Mouse (Mus musculus) lung, postnatal 36 days (tissue): Measurements from ENCODE around the gene Osgepl1.
A peak's percentile ranks its signal among the peaks of the same experiment; 100 is the strongest.
"Not testable (repeated sequence)": the region's sequence is repeated elsewhere in the genome, so short reads cannot be mapped to it uniquely, and the experiment has no call there.

Experiments used
- DNase-seq: peaks from one replicate; pipeline ENCODE4 v3.0.0; 2022; ENCODE audit warnings: mixed read lengths

The Osgepl1 gene

DNA sequence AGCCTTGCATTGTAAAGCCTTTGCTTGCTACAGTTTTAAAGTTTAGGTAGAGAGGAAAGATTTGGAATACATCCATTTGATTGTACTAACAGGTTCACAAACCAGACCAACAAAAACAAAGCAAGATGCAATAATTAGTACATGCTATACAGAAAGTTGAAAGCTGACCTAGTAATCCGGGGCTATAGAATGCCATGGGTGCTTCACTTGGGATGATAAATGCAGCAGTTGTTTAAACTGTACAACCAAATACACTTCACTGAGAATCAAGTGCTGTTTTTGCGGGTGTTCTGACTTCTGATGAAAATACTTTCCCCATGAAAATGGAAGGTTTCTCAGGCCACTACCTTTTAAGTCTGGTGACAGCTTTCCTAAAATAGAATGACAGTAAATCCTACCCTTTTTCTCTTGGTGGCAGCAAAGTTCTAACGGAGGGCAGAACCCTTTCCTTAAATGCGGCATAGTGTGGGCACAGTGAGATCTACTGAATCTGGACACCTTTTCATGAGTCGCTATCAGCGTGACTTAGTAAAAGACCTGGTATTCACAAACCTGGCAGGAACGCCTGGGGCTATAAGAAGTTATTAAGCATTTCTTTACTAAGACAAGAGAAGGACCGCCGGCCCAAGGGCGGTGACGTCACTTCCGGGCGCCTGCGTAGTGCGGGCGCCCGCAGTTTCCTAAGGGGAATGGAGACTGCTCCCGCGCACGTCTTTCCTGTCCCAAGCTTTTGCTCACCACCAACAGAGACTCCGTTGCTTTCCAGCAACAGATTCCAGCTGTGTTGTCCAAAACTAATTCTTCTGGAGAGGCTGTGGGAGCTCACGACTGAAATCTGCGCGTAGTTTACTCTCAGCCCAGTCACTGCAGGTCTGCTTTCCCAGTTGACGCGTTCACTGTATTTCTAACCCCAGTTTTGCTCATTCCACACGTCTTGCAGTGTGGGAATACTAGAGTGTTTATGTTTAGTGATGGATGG, at the start of gene Osgepl1:
Osgepl1 (plus strand) TSS at position 636 of the 979 bp plus-strand sequence.
- peak; percentile 90 for DNase-seq

DNA sequence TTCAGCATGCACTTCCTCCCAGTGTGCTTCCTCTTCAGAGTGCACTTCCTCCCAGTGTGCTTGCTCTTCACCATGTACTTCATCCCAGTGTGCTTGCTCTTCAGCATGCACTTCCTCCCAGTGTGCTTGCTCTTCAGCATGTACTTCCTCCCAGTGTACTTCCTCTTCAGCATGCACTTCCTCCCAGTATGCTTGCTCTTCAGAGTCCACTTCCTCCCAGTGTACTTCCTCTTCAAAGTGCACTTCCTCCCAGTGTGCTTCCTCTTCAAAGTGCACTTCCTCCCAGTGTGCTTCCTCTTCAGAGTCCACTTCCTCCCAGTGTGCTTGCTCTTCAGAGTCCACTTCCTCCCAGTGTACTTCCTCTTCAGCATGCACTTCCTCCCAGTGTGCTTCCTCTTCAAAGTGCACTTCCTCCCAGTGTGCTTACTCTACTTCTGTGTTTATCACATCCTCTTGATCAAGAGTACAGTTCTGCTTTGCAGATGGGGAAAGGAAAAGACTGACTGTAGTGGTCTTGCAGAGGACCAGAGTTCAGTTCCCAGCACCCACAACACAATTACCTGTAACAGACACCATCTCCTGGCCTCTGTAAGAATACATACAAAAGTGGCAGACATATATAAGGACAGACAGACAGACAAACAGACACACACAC, 48.3 kb upstream of the Osgepl1 start:
- not testable (repeated sequence) for DNase-seq

DNA sequence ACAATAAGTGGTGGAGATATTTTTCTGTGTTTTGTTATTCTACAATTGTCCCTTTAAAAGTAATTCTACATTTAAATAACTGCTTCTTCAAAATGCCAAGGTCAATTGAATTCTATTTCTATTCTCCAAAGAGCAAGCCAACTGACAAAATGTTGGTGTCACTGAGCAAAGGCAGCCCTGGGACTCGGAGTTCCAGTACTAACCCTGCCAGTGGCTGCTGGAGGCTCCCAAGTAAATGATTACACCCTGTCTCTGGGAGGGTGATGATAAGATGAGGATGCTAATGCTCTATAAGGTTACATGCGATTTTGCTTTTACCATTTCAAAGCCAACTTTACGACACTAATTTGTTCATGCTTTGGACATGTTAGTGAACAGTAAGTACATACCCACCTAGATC, 43.5 kb upstream of the Osgepl1 start:
- DNase-seq, result no peak

DNA sequence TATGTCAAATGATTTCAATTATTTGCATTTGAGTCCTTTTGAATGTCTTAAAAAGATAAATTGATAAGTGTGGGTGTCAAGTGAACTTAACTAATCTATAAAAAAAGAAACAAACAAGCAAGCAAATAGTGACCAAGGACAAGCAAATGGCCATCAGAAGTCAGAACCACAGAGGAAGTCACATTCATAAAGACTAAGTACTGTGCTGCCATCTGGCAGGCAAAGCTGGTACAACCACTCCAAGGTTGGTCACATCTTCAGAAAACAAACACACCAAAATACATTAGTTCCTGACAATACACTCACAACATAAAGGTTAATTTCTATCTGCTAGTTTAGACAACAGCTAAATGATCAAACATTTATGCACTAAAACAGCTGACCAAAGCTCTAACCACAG, 40.8 kb upstream of the Osgepl1 start:
- peak; percentile 35 for DNase-seq

DNA sequence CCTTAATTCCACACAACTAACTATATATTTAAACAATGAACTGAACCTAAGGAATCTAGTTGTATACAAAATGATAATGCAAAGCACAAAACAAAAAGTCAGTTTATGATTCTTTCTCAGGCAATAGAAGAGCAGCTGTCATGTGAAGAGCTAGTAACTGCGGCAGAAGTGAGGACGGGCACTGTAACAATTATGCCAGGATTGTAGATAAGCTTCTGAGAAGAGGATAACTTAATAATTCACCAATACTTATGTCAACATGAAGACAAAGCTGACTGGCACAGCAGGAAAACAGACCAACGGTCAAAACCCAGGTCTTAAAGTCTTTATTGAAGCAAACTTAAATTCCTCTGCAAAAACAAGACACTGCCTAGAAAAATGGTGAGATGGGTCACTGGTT, 22.2 kb upstream of the Osgepl1 start:
- DNase-seq, result no peak

DNA sequence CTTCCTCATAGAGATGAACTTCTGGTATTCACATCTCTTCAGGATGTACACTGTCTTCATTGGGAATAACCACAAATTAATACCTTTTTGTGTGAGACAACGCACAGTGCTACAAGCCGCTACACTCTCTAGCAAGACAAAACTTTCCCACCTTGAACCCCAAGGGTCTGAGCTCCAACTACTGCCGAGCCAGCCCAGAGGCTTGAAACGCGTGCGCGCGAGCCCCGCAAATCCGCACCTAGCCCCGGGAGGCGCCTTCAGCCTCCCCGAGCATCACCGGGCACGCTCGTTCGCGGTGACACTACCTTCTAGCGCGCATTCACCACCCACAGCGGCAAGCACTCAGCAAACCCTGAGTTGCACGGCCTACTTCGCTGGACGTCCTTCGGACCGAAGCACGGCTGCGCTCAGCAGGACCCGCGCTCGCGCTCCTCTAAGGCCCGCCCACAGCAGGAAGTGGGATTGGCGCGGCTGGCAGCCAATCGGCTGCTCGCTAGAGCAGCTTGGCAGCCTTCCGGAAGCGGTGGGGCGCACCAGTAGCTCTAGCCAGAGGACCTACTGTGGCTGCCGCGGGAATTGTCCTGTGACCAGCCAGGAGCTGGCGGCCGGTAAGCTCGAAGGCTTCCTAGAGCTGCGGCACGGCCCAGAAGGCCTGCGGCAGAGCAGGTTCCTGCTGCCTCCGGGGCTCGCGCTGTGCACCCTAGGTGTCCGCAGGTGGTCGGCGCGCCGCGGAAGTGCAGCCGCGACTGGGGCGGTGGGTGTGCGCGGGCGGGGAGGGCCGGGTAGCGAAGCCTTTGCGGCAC, 16.6 kb upstream of the Osgepl1 start, which contains the start of the genes Pms1, Ormdl1 and Gm28778:
Pms1 (minus strand) TSS at position 438 of the 803 bp plus-strand sequence.
Ormdl1 (plus strand) TSS at position 515 of the 803 bp plus-strand sequence.
Gm28778 (plus strand) TSS at position 531 of the 803 bp plus-strand sequence.
- DNase-seq, result peak; percentile 96

DNA sequence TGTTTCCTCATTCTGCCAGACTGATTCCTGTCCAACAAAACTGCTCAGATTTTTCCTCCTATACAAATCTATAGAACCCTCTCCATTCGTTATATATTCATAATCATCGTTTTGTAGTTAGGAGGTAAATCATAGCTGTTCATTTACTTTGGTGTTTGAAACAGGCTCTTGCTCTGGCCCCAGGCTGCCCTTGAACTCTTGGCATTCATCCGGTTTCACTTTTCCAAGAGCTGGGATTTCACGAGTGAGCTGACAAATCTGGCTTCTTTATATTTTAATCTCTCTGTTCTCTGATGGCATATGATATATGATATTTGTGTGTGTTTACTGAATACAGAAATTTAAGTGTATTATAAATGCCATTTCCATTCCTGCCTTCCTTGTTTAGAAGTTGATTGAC, 12.9 kb upstream of the Osgepl1 start:
- no peak for DNase-seq

DNA sequence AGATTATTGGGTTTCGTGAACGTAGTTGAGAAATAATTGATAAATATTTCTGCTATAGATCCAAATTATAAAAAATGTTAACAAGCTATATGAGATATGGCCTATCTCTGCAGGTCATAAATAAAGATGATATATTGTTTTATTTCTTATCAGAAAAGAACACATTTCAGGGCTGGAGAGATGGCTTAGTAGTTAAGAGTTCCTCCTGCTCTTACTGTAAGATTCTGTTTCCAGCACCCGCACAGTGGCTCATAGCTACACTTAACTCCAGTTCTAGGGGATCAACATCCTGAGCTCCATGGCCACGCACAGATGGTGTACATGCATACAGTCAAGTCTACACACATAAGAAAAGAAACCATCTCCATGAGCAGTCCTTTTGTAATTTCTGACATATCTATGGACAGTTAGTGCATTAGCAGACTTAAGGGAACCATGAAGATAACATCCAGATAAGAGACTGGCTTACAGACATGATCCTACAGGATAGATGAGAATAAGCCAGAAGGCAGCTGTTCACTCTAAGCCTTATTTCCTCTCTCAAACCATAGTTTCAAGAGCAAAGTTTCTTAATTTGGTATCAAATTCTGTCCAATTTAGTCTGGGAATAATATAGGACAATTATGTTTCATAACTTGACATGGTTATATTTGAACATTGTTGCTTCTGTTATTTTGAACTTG, 8.4 kb downstream of the Osgepl1 start:
- no peak for DNase-seq

DNA sequence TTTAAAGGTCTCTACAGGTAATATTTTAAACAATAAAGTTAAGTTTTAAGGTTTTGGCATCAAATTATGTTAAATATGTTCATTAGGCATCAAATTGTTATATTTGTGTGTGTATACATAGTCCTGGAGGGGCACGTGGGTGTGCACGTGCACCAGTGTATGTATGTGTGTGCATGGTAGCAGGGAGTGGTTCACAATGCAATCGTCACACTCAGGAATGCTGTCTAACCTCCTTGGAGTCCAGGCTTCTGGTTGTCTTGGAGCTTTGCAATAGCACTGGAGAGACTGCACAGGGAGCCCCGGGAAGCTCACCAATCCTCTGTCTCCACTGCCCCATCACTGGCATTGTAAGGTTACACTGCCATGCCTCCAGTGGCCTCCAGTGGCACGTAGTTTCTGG, 9.8 kb downstream of the Osgepl1 start:
- DNase-seq, result no peak

DNA sequence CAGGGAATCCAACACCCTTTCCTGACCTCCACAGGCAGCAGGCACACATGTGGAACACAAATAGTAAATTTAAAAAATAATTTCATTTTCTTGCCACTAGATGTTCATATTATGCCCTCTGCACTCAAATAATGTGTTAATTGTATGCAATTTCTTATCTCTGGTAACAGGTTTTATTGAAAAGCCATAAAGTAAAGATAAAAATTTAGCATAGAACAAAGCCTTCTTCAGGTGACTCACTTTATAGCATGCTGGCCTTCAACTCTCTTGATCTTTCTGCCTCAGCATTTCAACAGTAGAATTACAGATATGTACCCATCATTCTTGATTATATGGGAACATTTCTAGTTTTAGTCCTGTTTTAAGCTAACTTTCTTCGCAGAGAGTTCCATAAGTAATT, 10.9 kb downstream of the Osgepl1 start:
- DNase-seq, result no peak

DNA sequence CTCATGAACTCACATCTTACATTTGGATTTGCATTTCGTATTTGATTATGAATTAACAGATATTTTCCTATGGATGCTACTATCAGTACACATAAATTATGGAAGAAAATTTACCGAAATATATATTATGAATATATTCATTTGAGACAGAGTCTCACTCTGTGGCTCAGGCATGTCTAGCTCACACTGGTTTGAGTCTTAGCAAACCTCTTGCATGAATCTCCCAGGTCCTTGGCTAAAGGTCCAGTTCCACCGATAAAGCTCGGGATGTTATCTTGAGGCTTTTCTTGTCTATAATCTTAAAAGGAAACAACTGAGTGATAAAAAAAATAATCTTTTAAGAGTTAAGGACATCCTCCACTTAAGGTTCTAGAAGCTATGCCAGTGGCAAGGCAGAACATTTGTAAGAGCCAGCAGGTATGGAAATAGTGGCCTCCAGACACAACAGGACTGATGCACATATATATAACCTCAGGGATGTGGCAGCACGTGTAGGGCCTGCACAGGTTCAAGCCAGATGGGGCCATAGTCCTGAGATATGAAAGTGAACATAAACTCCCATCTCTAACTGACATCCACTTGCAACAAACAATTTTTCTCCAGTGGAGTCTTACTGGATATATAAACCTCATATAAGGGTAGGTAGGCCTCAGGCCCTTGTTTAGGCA, 11.5 kb downstream of the Osgepl1 start:
- DNase-seq, result no peak

DNA sequence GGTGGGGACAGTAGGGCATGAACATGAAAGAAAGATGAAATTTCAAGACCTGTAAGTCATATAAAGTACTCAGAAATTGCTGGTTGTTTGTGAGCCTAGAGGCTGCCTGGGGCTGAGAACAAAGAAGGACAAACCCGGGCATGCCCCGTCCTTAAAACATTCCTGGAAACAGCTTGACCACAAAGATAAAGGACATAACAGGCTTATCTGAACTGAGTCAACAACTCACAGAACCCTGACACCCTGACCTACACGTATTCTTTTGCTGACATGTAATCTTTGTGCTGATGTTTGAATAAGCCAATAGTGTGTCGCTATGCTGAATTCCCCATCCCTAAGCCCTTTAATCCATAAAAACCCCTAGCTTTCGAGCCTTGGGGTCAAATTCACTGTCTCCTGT, 20.1 kb downstream of the Osgepl1 start:
- DNase-seq, result not testable (repeated sequence)

DNA sequence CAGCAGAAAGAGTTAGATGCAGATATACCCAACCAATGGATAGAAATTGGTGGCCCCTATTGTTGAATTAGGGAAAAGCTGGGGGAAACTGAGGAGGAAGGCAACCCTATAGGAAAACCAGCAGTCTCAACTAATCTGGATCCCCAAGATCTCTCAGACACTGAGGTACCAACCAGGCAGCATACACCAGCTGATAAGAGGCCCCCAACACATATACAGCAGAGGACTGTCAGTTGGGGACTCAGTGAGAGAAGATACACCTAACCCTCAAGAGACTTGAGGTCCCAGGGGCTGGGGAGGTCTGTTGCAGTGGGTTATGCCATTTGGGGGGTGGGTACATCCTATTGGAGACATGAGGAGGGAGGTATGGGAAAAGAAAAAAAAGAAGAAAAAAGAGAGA, 22.0 kb downstream of the Osgepl1 start:
- no peak for DNase-seq

DNA sequence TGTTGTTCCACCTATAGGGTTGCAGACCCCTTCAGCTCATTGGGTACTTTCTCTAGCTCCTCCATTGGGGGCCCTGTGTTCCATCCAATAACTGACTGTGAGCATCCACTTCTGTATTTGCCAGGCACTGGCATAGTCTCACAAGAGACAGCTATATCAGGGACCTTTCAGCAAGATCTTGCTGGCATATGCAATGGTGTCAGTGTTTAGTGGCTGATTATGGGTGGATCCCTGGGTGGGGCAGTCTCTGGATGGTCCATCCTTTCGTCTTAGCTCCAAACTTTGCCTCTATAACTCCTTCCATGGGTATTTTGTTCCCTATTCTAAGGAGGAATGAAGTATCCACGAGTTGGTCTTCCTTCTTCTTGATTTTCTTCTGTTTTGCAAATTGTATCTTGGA, 24.0 kb downstream of the Osgepl1 start:
- DNase-seq, result not testable (repeated sequence)

DNA sequence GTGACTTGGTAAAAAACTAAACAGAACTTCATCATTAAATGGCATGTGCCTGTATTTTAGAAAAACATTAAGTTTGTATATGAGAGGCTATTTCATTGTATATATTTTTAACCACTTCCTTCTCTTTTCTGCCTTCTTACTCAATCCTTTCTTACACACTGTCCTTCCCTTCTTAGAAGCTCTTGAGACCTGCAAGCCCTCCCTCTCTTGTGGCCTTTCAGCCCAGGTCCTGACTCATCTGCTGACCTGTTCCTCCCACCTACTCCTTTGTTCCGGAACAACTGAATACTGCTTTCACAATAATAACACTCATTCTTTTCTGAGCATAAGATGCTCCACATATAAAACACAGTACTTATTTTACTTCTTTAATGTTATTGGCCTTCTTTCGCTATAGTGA, 27.6 kb downstream of the Osgepl1 start:
- DNase-seq, result no peak

DNA sequence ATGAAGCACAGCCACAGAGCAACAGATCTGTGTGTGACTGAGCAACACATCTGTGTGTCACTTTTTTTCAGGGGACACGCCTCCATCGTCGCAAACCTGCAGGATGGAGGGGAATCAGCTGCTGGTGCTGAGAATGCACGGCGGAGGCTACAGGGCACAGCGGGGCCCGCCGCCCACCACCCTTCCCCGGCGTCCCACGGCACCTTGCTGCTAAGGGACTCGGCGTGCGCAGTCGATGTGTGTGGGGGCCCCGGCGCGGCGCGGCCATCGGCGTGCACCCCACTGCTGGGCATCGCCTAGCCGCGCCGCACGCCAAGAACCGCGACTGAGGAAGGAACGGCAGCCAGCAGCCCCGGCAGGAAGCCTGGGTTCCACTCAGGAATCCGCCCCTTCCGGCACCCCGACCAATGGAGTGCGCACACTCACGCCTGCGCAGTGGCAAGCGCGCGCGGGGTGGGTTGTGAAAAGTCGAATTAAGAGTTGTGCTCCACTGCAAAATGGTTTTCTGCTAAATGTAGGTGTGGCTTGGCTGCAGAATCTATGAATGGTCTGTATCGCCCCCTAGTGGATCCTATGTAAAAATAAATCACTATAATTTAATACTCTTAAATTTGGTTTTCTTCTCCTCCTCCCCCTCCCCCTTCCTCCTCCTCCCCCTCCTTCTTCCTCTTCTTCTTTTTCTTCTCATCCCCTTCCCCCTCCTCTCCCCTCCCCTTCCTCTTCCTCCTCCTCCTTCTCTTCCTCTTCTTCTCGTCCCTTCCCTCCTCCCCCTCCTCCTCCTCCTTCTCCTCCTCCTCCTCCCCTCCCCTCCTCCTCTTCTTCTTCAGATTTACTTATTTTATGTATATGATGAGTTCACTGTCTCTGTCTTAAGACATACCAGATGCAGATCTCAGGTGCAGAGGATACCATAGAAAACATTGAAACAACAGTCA, 39.2 kb downstream of the Osgepl1 start, which contains the start of the genes Asdurf, Gm28551 and Asnsd1:
Asdurf (minus strand) TSS at position 293 of the 935 bp plus-strand sequence.
Gm28551 (minus strand) TSS at position 341 of the 935 bp plus-strand sequence.
Asnsd1 (minus strand) TSS at position 426 of the 935 bp plus-strand sequence.
- DNase-seq, result peak; percentile 98

DNA sequence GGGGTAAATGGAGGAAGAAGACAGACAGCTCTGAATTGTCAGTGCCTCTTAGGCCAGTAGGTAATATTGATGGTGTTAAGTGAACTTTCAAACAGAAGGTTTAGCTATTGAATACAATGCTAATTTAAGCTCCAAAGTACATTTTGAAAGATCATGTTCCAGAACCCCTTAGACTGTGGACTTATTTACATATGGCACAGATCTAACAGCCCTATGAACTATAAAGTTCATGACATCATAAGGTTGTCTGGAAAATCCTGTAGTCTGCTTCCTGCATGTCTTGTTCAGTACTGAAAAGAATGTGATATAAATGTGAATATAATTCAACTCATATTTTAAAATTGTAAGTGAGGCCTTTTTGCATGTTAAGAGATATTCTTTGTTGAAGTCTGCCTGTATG, 45.6 kb downstream of the Osgepl1 start:
- no peak for DNase-seq
